Mouse (Mus musculus) WW6 (cell line): ENCODE results near the gene Ifrd2.
A peak's percentile ranks its signal among the peaks of the same experiment; 100 is the strongest.
"Not testable (repeated sequence)": the region's sequence is repeated elsewhere in the genome, so short reads cannot be mapped to it uniquely, and the experiment has no call there.

ENCODE experiments used
- DNase-seq: peaks from one replicate; pipeline ENCODE4 v3.0.0-alpha.2; 2013; ENCODE audit warnings: low read depth, low spot score

The Ifrd2 gene

GRCm38 (mm10) chr9:107551890-107552355, 35.5 kb upstream of the Ifrd2 start:
- no peak for DNase-seq

GRCm38 (mm10) chr9:107552690-107553393, 34.6 kb upstream of the Ifrd2 start:
- DNase-seq, result no peak

DNA sequence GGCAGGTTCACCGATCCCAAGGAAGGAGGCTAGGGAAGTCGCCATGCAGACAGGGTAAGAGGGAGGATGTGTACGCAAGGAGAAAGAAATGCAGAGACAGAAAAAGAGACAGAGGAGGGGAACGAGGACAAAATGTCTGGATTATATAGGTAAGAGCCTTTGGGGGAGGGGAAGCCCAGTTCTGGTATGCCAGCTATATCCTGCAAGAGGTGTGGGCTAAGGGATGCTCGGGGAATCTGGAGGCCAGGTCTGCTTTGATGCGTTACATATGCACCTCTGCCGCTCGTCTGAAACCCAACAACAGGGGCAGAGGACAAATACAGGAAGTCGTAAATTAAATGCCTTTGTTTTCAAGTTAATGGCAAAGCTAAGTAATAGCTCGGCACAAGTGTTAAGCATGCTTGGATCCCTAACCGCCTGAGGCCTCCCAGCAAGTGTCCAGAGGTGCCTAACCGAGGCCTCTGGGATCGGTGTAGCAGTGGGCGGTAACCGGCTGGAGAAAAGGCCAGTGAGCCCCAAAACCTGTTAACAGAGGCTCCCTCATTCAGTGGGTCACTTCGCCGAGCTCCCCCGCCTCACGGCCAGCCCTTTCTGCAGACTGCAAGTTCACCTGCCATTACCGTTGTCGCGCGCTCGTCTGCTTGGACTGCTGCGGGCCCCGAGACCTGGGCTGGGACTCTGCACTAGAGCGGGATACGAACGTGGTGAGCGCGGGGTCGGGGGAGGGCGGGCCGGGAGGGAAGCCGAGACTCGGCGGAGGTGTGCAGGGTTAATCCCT, 33.7 kb upstream of the Ifrd2 start:
- DNase-seq, result no peak

GRCm38 (mm10) chr9:107554319-107554825, 33.1 kb upstream of the Ifrd2 start:
- peak; percentile 96 for DNase-seq

GRCm38 (mm10) chr9:107555031-107555457, 32.4 kb upstream of the Ifrd2 start:
- no peak for DNase-seq

DNA sequence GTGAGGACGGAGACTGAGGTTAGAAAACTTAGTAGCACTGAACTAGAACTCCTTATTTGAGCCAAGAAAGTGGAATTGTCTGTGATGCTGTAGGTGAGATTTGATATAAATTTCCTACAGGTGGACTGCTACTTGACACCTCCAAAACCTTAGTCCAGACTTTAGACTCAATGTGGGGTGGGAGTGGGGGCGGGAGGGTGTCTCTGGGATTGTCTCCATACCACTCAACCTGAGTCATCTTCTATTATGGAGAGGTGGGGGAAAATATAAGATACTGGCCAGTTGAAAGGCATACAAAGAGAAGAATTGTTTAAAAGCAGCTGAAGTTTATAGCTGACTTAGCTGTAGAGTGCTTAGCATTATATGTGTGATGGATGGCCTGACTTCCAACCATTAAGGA, 31.7 kb upstream of the Ifrd2 start:
- DNase-seq, result no peak

- no peak for DNase-seq
Measured at GRCm38 (mm10) chr9:107556346-107556745, 31.1 kb upstream of the Ifrd2 start.

- peak; percentile 77 for DNase-seq
Measured at GRCm38 (mm10) chr9:107563029-107563581, 24.3 kb upstream of the Ifrd2 start, which contains the start of gene Tusc2. TSS of gene Tusc2 (plus strand) at chr9:107563255.

GRCm38 (mm10) chr9:107565556-107565955, 21.9 kb upstream of the Ifrd2 start:
- DNase-seq, result not testable (repeated sequence)

DNA sequence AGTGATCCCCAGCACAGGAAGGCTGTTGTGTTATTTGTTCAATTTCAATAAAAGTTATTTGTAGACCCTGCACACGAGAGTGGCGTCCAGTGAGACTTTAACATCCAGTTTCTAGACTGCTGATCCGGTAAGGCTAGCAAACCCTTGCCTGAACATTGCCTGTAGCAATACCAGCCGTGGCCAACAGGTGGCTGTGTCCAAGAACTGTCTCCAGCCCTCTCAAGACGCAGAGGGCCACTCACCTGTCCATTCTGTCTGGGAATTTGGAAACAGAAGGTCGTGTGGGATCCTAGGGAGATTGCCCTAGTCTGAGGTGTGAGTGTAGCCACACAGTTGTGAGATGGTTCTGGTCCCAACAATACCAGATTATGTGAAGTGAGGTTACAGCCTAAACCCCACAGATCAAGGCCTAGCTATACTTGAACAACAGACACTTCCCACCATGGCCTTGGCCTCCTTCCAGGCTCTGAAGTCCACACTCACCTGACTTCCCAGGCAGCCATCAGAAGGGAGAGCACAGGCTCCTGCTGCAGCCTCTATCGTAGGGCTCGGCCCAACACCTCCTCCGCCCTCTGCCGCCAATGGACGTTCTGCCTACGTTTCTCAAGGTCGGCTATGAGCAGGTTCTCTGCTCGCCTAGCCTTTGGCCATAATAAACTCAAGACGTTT, 21.3 kb upstream of the Ifrd2 start:
- DNase-seq, result no peak

- no peak for DNase-seq
Measured at GRCm38 (mm10) chr9:107566855-107567254, 20.6 kb upstream of the Ifrd2 start.

- DNase-seq, result no peak
Measured at GRCm38 (mm10) chr9:107567702-107568319, 19.6 kb upstream of the Ifrd2 start, which contains the start of gene Hyal2. TSS of gene Hyal2 (plus strand) at chr9:107567945.

DNA sequence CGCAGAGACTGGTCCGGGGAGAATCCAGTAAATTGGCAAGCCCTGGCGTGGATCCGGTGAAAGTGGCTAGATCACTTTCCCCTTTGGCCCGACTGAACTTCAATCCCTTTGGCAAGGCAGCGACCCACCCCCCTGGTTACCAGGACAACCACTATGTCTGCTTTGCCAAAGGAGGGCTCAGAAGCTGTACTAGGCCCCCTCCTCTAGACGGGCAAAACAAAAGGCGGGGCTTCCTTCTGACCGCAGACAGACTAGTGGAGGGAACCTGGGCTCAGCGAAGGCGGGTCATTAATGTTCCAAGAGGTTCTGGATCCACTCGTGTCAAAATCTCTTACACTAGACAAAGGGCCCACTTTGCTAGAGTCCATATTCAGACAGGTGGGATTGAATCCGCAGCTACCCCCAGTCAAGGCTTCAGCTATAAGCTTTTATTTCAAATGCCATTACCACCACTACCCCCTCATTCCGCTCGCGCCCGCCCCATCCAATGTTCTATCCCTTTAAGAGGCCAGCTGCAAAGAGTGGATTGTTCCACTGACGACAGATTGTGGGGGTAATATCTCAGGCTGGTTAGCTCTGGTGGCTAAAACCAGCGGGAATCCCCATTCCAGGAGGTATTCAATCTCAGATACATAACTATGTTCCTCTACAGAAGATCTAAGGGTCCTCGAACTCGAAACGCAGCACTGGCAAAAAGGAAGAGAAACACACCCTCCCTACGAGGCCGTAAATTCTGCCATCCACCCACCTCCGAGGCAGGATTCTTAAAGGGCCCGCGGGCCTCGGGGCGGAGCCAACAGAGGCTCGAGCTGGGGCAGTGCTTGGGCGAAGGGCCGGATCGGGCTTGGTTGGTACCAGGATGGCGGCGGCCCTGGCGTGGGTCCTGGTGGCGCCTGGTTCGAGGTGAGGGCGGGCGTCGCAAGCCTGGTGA, 18.8 kb upstream of the Ifrd2 start:
- no peak for DNase-seq

DNA sequence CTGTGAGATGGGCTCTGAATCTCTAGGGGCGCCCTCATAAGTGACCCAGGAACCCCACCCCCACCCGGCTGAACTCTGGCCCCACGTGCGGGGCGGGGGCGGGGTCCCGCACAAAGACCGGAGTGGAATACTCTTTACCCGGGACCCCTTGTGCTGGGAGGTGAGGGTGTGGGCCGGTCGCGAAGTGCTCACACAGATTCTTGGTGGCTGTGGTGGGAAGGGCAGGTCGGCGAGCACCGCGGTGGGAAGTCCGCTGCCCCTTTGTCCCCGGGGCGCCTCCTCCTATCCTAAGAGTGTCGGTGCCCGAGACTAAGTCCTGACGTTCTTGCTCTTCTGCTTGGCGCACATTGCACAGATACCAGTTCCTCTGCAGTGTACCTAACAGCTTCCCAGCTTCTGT, 18.2 kb upstream of the Ifrd2 start:
- no peak for DNase-seq

GRCm38 (mm10) chr9:107570016-107570415, 17.4 kb upstream of the Ifrd2 start:
- no peak for DNase-seq

DNA sequence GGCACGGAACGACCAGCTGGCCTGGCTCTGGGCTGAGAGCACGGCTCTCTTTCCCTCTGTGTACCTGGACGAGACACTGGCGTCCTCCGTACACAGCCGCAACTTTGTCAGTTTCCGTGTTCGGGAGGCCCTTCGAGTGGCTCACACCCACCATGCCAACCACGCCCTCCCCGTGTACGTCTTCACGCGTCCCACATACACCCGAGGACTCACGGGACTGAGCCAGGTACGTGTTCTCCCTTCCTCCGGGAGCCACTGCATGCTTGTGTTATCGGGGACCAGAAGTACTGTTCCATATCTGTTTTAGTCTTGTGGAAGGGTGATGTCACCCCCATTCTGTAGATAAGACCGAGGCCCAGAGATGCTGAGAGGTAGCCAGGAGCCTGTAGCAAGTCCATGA, 16.6 kb upstream of the Ifrd2 start:
- no peak for DNase-seq

DNA sequence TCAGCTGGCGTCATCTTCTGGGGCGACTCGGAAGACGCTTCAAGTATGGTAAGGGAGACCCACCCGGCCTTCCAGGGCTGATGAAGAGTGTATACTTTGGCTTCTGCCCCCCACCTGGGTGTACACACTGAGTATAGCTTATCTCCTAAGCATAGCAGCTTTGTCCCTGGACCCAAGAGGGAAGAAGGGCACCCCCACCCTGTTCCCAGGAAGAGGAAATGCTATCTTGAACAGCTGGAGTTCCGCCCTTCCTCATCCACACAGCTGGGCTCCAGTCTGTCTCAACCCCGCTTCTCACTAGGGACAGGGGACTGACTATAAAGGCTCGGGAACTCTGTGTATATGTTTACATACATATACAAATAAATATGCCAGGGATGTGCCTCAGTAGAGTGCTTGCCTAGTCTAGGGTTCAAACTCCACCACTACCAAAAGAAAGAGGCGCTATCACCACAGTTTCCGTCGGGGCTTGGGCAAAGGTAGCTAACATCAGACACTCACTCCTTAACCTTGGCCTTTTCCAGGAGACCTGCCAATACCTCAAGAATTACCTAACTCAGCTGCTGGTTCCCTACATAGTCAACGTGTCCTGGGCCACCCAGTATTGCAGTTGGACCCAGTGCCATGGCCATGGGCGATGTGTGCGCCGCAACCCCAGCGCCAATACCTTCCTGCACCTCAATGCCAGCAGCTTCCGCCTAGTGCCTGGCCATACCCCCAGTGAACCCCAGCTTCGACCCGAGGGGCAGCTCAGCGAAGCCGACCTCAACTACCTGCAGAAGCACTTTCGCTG, 15.7 kb upstream of the Ifrd2 start:
- no peak for DNase-seq

DNA sequence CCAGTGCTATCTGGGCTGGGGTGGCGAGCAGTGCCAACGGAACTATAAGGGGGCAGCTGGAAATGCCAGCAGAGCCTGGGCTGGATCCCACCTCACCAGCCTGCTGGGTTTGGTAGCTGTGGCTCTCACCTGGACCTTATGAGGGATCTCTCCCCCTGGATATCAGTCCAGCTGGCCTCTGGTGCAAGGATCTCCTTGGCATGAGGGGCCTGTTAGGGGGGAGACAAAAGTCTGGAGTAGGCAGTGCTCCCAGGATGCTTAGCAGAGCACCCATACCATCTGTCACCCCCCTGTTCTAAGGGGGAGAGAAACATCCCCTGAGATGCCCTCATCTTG, 15.1 kb upstream of the Ifrd2 start:
- no peak for DNase-seq

GRCm38 (mm10) chr9:107573774-107574173, 13.7 kb upstream of the Ifrd2 start:
- not testable (repeated sequence) for DNase-seq
